Mouse (Mus musculus) MN1 (cell line): ENCODE measurements around the gene Zfp524.

Source experiments
- DNase-seq: peaks from one replicate; pipeline ENCODE4 v3.0.0-alpha.2; 2016; ENCODE audit warnings: low spot score

Gene Zfp524

DNA sequence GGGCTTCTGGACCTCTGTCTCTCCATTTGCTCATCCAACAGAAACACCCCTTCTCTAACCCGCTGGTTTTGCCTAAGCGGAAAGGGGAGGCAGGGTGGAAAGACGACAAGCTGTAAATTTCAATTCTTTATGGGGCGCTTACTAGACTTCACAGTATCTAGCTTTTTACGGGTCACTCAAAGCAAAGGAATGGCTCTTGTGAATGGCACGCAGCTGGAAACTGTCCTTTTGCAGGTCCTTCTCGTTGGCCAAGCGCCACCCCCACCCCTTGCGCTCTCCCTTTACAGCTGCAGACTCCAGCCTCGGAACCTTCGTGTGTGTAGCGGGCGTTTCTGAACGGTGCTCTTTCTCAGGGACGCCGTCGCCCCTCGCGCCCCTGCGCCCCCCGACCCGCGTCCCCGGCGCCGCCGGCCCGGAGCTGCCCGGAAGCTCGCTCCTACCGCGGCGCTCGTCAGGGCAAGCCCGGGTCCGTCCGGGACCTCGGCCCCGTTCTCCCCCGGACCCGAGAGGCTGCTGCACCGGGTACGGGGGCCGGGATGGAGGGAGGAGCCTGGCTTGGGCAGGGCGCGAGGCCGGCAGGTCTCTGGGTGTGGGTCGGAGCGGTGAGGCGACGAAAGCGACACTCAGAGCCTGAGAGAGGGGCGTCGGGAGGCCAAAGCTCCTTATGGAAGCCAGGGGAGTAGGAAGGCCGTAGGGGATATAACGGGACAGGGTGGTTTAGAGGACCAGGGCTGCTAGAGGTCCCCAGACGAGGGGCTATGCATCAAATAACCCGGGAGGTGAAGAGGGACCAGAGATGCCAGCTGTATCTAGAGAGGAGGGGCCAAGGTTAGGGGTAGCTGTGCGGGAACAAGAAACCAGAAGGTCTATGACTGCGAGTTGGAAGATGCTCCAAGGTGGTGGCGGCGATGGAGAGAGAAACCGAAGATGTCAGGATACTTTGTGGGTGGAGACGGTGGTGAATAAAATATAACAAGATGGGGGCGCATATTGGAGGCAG lies 37.3 kb downstream of the Zfp524 start, which contains the start of gene Zfp580:
Zfp580 (plus strand) TSS at position 346 of the 1,000 bp plus-strand sequence.
- peak; percentile 84 for DNase-seq

DNA sequence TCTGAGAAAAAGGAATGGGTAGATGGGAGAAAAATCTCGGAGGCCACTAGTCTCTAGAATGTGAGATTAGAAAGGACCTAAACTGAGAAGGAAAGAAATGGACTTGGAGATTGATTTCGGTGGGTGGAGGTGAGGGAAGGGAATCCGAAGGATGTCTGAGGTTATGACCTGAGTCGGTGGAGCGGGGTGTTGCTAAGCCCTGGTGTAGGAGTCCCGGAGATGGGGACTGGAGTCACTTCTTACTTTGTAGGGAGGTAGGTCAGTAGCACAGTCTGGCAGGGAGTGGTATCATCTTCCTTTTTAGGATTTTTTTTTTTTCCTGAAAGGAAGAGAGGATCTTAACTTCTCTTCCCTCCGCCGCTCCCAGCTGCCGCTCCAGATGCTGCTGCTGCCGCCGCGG lies 38.2 kb downstream of the Zfp524 start:
- DNase-seq = no peak

DNA sequence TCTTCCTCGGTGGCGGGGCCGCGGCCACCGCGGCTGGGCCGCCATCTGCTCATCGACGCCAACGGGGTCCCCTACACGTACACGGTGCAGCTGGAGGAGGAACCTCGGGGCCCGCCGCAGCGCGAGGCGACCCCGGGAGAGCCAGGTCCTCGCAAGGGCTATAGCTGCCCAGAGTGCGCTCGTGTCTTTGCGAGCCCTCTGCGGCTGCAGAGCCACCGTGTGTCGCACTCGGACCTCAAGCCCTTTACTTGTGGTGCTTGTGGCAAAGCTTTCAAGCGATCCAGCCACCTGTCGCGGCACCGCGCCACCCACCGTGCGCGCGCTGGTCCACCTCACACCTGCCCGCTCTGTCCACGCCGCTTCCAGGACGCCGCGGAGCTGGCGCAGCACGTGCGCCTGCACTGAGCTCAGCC lies 38.7 kb downstream of the Zfp524 start:
- DNase-seq = no peak

DNA sequence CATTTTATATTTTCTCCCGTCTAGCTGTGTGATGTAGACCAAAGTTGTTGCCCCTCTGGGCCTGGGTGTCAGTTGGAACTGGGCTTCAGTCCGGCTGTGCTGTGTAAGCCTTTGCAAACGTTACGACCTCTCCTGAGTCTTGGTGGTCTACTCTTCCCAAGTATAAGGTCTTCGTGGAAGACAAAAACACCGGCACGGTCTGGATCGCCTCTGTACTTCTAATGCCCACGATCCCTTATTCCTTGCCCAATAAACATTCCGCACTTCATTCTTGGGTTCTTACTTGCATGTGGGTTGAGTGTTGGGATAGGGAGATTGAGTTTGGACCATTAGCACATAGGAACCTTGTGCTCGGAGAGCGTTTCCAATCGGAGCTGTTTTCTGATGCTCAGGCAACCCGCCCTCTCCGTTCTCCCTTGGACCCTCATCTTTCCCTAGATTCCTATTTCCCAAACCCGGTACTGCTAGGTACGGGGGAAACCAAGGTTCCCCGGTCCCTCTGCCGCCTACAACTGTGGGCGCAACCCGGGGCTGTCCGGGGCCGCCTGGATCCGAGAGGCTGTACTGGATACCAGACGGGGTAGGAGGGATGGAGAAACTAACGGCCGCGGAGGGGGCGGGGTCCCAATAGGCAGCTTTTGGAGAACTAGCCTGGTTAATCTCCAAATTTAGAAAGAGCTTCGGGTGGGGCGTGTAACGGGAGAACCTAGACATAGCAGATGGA lies 39.4 kb downstream of the Zfp524 start:
- no peak for DNase-seq

DNA sequence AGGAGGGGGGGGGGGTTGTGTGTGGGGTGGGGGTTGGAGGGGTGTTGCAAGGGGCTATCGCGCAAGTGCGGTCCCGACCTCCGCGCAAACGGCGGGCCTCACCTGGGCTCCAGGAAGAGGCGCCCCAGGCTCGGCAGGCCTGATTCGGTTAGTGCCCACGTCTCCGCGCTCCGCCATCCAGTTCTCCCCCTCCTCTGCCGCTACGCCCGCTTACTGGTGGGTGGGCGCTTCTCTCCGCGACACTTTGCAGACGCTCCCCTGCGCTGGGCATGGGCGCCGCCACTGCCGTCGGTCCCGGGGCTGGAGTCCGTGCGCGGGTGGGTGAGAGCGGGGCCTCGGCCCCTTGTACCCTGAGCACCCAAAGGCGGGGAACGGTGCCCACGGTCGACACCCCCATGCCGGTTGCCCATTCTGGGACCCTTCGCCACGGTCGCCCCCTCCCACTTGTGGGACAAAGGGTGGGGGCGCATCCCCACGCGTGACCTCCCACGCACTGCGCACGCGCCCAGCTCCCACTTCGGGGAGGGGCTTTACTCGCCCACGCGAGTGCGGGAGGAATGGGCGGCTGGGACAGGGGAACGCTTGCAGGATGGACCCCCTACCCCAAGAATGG lies 42.5 kb downstream of the Zfp524 start:
- no peak for DNase-seq

DNA sequence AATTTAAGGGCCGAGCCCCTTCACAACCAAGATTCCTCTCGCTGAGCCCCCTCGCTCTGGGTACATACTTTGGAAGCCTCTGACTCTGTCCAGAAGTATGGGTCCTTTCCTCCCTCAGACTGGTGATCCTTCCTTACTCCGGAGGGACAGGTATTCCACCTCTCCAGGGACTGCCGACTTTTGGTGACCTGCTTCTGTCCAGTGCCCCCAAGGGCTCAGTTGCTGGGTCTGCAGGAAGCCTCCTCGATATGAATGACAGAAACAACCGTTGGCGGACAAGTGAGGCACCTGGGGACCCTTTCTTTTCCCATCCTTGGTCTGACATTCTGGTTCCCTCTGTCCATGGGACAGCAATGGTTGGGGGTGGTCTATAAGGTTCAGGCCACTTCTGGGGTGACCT lies 43.2 kb downstream of the Zfp524 start:
- no peak for DNase-seq

DNA sequence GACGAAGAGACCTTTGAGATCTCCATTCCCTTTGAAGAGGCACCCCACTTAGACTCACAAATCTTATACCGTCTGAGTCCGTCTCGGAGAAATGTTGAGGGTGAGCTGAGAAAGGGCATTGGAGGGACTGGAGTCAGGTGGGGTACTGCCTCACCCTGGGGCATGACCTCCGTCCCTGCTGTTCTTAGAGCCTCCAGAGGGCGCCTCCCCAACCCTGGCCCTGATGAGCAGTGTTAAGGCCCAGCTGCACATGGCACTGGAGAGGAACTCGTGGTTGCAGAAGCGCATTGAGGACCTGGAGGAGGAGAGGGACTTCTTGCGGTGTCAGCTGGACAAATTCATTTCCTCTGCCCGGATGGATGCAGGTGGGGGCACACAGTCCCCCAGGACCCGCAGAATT lies 43.6 kb downstream of the Zfp524 start:
- DNase-seq = no peak

DNA sequence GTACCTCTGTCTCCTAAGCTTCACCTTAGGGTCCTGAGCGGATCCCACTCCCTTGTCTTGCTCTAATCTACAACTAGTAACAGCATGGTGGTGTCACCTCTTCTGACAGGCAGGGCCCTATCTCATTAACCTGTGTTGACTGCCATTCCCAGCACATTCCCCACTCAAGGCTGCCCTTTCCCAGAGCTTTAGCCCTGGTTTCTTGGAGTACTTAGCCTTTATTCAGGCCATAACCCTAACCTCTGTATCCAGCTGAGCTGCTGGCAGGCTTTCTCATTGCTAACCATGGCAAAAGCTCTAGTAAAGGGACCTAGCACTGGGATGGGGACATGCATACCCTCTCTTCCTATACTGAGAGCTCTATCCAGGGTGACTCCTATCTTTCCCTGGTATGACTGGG lies 44.4 kb downstream of the Zfp524 start:
- no peak for DNase-seq

DNA sequence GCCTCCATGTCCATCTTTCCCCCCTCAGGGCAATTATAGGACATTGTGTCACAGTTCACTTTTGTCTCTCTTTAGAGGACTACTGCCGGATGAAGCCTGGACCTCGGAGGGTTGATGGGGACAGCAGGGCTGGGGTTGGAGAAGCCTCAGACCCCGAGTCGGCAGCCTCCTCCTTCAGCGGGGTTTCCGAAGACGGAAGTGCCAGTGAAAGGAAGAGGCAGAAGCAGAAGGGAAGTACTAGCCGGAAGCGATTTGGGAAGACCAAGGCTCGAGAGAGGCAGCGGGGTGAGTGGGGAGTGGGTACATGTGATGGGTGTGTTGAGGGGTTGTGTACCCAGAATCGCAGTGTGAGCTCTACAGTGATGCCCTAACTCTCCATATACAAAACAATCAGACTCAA lies 45.2 kb downstream of the Zfp524 start:
- DNase-seq = no peak

DNA sequence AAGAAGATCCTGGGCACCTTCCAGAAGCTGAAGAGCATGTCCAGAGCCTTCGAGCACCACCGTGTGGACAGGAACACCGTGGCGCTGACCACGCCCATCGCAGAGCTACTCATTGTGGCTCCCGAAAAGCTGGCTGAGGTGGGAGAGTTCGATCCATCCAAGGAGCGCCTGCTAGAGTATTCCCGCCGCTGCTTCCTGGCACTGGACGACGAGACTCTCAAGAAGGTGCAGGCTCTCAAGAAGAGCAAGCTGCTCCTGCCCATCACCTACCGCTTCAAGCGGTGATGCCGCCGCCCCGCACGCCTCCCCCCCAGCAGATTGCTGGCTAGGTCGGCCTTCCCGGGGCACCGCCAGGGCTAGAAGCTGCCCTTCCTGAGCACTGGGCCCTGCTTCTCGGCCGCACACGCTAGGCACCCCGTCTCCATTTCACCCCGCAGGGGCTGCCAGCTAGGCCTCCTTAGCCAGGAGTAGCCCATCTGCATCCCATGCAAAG lies 46.1 kb downstream of the Zfp524 start:
- peak; percentile 90 for DNase-seq

DNA sequence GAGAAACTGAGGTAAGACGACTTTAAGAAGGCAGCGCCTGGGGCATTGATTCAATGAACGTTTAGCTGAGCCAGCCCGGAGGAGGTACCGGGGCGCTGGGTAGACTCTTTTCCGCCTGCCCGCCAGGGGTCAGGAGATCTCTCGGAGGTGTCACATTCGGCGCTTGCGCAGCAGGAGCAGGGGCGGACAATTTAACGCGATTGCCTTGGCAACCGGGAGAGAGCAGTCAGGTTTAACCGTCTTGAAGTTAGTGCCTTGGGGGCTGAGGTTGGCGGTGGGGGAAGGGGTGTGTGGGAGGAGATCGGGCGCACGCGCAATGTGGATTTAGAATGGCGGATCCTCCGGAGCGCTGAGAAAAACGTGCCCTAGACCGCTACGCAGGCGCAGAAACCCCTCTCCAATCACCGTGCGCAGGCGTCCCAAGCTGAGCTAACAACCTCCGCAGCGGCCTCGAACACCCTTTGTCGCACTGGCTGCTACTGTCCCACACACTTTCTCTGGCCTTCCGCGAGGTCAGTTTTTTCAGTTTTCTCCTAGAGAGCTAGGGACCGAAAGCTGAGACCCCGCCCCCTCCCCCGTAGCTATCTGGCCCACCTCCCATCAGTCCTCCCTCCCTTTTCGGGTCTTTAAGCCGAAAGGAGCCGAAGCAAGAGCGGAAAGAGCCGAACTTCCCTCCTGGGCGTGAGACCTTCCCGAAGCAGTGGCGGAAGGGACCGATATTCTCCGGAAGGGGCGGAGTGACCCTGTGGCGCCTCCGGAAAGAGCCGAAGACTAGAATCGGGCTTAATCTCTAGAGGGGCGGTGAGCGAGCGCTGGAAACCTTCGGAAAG lies 46.9 kb downstream of the Zfp524 start:
- peak; percentile 98 for DNase-seq

DNA sequence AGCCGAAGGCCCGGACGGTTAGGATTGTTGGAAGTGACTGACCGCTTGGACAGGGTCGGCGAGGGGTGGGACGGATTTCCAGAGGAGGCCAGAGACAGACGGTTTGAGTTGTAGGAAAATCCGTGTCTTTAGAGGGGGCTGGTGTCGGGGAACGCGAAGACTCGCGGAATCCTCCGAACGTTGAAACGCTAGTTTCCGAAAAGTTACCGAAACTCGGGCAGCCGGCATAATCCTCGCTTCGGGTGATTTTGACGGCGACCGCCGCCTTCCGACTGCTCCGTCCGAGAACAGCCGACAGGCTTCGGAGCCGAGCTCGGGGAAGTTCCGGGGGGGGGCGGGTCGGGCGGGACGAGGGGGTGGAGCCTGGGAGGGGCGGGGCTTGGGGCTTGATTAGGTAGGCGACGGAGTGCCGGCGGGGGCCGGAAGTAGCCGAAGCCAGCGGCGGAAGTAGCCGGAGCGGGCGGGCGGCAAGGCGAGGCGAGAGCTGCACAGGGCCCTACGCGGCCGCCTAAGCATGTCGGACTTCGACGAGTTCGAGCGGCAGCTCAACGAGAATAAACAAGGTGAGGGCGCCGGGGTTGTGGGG lies 47.7 kb downstream of the Zfp524 start, which contains the start of gene U2af2:
U2af2 (plus strand) TSS at position 370 of the 586 bp plus-strand sequence.
- DNase-seq = peak; percentile 90

DNA sequence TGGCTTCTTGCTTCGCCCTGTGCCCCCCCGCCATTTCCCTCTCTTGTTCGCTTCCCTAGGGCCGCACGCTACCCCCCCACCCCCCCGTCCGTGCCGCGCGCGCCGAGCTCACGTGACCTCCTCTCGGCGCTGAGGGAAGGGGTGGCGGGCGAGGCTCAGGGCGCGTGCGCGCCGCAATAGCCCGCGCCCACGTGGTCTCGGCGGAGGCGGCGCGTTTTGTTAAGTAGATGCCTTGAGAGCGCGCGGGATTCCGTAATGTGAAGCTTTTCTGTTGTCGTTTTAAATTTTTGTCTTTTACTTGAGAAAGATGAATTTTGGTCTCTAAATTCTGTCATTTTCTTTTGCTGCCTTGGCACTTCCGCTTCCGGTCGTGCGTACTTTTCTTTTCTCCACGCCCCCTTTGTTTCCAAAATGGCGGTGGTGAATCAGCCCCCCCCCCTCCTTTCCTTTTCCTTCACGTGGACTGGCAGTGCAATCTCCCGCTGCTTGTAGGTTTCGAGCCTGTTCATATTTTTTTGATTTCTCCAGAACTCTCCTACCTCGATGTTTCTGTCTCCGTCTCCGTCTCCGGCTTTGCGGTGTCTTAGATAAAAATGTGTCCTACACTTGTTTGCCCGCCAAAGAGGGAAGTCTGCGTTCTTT lies 48.3 kb downstream of the Zfp524 start:
- DNase-seq = peak; percentile 83

DNA sequence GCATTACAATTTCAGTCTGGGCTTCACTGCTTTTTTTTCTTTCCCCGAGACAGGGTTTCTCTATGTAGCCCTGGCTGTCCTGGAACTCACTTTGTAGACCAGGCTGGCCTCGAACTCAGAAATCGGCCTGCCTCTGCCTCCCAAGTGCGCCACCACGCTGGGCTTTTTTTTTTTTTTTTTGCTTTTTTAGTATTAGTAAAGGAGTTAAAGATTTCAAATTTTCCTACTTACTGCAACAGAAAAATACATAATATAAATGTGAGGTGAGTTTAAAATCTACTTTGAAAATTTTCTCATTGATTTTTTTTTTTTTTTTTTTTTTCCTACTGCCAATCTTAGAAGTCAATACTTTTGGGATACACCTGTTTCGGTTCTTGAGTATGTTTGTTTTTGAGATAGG lies 50.7 kb downstream of the Zfp524 start:
- DNase-seq = no peak
